Mouse (Mus musculus): ENCODE data around the gene Nelfb. TPM values are rescaled to one million over a fixed set of nuclear protein-coding genes. Genes with fewer than 3 reads are reported as not detected.
A peak's percentile ranks its signal among the peaks of the same experiment; 100 is the strongest.

The Nelfb gene
- polyA plus RNA-seq, 1 experiment: 91.3 TPM

DNA sequence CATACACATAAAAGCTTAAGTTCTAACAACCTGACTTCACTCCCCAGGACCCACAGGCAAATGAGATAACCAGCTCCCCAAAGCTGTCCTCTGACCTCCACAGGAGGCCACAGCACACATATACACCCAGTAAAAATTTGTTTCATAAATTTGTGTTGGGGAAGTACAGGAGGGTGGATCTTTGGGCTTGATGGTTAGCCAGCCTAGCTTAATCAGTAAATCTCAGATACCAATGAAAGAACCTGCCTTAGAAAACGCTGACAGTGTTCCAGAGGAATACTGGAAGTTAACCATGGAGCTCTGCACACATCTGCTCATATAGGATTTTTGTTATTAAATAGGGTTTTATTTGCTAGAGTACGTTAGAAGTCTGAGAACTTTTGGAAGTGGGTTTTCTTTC, 6.4 kb upstream of the Nelfb start:
- TF ChIP-seq CTCF (IDR thresholded peaks at IDR 0.05; ENCODE audit: borderline replicate concordance, extremely low read depth, insufficient read depth, insufficient read length): no peak
- no peak for TF ChIP-seq POLR2A (IDR thresholded peaks at IDR 0.05; ENCODE audit: borderline replicate concordance, extremely low read depth, insufficient read depth, insufficient read length, poor library complexity, severe bottlenecking)
- DNase-seq (ENCODE audit: low read depth): no peak

DNA sequence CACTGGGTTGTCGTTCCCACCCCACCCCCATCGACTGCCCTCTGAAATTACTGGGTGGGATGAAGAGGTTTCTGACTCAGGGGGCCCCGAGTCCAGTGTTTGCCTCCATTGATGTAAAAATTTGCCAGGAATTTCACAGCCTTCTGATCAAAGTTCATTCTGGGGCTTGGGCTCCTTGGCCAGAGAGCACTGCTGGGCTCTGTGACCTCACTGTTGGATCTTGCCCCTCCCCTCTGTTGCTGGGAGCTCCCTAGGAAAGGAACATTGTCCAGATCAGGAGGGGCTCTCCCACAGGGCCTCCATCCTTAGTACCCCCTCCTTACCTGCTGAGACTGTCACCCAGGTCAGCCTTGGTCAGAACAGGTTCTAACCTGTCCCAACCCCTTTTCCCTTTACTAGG, 3.2 kb upstream of the Nelfb start, which contains the start of gene Stpg3:
Gene Stpg3, minus strand, starts transcription at position 194 of the 400 bp plus-strand sequence.
- DNase-seq (ENCODE audit: low read depth): no peak
- TF ChIP-seq POLR2A (IDR thresholded peaks at IDR 0.05; ENCODE audit: borderline replicate concordance, extremely low read depth, insufficient read depth, insufficient read length, poor library complexity, severe bottlenecking) (no peak), CTCF (IDR thresholded peaks at IDR 0.05; ENCODE audit: borderline replicate concordance, extremely low read depth, insufficient read depth, insufficient read length) (no peak)

DNA sequence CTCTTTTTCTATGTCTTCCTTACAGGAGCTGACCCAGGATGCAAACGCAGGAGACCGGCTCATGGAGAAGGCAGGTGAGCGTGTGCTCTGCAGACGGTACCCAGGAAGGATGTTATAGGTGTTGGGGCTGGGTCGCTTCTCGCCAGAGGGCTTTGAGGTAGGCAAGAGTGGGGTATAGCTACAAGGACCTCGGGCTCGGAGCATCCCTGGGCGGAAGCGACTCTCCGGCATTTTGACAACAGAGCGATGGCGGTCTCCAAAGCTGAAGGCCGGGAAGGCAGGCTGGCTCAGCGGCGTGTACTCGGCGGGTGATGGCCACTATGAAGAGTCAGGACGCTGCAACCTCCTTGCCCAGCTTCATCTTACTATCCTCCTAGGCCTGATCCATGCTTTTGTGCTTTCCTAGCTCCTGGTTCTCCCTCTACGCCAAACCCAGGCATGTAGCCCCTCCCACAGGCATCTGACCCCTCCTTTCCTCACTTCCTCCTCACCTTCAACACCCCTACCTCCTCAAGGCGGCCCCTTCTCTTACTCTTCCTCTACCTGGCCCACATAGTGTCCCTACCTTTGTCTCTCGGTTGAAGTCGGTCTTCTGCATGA, 2.1 kb upstream of the Nelfb start:
- DNase-seq (ENCODE audit: low read depth): no peak
- no peak for TF ChIP-seq CTCF (IDR thresholded peaks at IDR 0.05; ENCODE audit: borderline replicate concordance, extremely low read depth, insufficient read depth, insufficient read length)

DNA sequence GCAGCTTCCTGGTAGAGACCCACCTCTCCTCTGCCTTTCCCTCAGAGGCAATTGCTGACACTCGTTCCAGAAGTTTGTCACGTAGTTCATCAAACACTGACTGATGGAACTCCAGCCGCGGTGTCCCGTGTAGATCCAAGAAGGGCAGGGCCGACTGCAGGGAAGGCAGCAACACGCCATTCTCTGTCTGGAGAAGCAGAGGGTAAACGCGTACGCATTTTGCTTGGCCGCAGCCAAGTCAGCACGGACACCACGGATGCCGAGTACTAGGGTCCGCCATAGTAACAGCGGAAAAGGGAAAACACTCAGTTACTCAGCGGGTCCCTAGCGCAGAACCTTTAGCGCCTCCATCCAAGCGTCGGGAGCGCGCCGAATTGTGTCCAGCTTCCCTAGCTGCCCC, 603 bp downstream of the Nelfb start:
- no peak for DNase-seq (ENCODE audit: low read depth)
- TF ChIP-seq CTCF (IDR thresholded peaks at IDR 0.05; ENCODE audit: borderline replicate concordance, extremely low read depth, insufficient read depth, insufficient read length) (no peak), POLR2A (IDR thresholded peaks at IDR 0.05; ENCODE audit: borderline replicate concordance, extremely low read depth, insufficient read depth, insufficient read length, poor library complexity, severe bottlenecking) (no peak)

DNA sequence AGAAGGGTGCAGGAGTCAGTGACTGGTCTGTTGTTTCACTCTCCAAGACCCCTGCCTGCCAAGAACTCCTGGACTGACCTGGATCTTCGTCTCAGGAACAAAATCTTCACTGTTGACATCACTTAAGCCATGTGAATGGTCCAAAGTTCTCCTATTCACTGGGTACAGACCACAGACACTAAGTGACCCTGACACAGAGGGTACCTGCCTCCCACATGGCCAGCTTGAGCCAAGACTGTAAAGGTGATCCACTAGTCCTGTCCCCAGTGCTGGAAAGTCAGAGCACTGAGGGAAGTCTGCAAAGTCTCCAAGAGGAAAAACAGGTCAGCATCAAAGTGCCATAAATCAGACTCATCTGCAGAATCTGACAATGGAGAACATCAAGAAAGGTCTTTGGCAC, 3.7 kb downstream of the Nelfb start:
- DNase-seq (ENCODE audit: low read depth): no peak
- no peak for TF ChIP-seq POLR2A (IDR thresholded peaks at IDR 0.05; ENCODE audit: borderline replicate concordance, extremely low read depth, insufficient read depth, insufficient read length, poor library complexity, severe bottlenecking)
- TF ChIP-seq CTCF (IDR thresholded peaks at IDR 0.05; ENCODE audit: borderline replicate concordance, extremely low read depth, insufficient read depth, insufficient read length): no peak

DNA sequence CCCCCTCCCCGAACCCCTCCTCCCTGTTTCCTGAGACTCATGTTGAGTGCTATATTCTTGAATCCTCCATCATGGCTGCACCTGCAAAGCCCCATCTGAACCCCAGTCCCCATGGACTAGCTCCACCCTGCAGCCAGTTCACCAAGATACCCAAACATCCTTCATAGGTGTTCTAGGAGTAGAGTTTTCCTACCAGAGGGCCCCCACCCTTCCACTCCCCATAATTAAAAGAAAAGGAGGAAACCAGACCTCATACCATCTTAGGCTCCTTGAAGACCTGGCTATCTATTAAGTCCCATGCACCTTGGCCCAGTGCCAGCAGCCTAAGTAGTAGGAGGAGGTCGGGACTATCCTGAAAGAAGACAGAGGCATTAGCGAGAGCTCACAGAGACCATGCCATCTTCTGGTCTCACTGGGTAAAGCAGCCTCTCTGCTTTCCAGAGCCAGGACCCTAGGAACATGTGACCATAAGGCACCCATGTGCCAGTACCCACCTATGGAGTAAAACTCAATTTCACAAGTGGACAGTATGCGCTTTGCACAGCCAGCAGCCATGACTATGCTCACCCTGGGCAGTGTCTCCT, 7.6 kb downstream of the Nelfb start:
- TF ChIP-seq CTCF (IDR thresholded peaks at IDR 0.05; ENCODE audit: borderline replicate concordance, extremely low read depth, insufficient read depth, insufficient read length) (peak; percentile 38; the same call in 1 of the 2 replicates), POLR2A (IDR thresholded peaks at IDR 0.05; ENCODE audit: borderline replicate concordance, extremely low read depth, insufficient read depth, insufficient read length, poor library complexity, severe bottlenecking) (no peak)
- no peak for DNase-seq (ENCODE audit: low read depth)

DNA sequence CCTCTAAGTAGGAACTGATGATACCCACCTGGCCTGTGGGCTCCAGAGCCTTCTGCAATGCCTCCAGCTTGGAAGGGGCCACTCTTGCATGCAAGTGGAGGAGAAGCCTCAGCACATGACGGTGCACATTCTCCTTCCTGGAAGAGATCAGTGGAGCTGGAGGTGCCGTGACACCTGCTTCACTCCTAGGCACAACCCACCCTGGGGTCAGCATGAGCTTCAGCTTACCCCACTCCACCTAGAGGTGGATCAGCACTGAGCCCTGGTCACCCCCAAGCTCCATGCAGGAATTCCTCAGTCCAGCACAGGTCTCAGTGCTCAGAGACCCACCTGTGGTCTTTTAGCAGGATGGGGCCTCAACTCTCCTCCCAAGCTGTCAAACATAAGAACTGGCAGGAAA, 10.7 kb downstream of the Nelfb start:
- DNase-seq (ENCODE audit: low read depth): no peak
- no peak for TF ChIP-seq CTCF (IDR thresholded peaks at IDR 0.05; ENCODE audit: borderline replicate concordance, extremely low read depth, insufficient read depth, insufficient read length)
- no peak for TF ChIP-seq POLR2A (IDR thresholded peaks at IDR 0.05; ENCODE audit: borderline replicate concordance, extremely low read depth, insufficient read depth, insufficient read length, poor library complexity, severe bottlenecking)

DNA sequence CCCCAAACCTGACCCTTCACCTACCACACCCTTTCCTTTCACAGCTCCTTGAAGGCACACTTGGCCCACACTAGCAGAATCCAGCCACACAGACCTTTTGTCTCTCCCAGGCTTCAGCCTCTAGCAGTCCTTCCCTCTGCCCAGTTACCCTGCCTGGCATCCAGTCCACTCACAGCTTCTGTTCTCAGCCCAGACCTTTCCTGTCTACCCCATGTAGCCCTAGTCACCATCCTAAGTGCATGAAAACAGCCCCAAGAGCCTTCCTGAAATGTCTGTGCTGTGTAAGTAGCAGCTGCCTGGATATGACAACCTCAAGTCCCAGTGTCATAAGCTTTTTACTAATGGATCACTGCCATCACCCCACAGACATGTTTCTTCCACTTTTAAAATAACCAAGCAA, 13.3 kb downstream of the Nelfb start:
- TF ChIP-seq POLR2A (IDR thresholded peaks at IDR 0.05; ENCODE audit: borderline replicate concordance, extremely low read depth, insufficient read depth, insufficient read length, poor library complexity, severe bottlenecking) (no peak), CTCF (IDR thresholded peaks at IDR 0.05; ENCODE audit: borderline replicate concordance, extremely low read depth, insufficient read depth, insufficient read length) (no peak)
- no peak for DNase-seq (ENCODE audit: low read depth)

DNA sequence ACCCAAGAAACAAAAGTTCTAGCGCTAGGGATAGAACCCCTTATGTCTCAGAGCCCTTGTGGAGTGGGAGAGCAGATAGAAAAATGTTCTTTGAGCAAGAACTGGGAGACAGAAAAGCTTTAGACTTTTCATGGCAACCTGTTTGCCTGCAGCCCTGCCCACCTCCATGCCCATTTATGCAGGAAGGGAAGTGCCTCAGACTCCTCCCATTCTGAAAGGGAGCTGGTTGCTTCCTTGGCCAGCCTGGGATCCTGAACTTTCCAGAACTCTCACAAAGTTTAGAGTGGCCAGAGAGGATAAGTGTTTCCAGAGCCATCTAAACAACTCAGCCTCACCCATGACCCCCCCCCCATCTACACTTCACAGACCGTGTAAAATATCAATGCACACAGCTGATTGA, 14.1 kb downstream of the Nelfb start:
- no peak for DNase-seq (ENCODE audit: low read depth)
- TF ChIP-seq CTCF (IDR thresholded peaks at IDR 0.05; ENCODE audit: borderline replicate concordance, extremely low read depth, insufficient read depth, insufficient read length): no peak

DNA sequence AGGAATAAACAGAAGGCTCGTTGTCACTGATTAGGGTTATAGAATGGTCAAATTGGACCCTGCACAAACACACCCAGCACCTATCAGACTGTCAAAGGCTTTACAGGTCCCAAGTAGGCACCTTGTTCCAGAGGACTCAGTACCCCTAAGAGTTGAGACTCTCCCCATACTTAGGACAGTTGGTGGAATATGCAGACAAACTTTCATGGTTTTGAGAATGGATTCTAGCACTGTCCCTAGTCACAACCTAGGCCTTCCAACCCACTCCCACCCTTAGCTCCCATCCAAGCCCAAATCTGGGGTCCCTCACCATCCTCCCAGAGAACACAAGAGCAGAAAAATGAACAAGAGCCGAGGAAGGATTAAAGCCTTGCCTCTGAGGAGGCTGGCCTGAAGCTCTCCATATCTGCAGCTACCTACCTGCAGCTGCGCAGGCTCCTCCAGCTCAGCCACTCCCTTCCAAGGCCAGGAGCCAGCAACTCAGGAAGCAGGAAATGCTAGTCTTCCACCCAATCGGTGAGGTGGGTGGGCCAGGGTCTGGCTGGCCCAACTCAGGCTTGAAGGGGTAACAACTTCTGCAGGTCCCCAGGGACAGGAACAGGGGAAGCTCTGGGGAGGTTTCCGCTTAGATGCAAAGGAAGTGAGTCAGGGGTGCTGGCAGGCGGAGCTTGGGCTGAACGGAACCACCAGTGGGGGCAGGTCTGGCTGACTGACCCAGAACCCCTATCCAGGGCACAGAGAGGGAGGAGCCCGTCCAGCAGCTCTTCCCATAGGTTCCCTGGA, 14.9 kb downstream of the Nelfb start, which contains the start of gene Tor4a:
Gene Tor4a, minus strand, starts transcription at position 715 of the 783 bp plus-strand sequence.
- peak; percentile 13 for DNase-seq (ENCODE audit: low read depth)

DNA sequence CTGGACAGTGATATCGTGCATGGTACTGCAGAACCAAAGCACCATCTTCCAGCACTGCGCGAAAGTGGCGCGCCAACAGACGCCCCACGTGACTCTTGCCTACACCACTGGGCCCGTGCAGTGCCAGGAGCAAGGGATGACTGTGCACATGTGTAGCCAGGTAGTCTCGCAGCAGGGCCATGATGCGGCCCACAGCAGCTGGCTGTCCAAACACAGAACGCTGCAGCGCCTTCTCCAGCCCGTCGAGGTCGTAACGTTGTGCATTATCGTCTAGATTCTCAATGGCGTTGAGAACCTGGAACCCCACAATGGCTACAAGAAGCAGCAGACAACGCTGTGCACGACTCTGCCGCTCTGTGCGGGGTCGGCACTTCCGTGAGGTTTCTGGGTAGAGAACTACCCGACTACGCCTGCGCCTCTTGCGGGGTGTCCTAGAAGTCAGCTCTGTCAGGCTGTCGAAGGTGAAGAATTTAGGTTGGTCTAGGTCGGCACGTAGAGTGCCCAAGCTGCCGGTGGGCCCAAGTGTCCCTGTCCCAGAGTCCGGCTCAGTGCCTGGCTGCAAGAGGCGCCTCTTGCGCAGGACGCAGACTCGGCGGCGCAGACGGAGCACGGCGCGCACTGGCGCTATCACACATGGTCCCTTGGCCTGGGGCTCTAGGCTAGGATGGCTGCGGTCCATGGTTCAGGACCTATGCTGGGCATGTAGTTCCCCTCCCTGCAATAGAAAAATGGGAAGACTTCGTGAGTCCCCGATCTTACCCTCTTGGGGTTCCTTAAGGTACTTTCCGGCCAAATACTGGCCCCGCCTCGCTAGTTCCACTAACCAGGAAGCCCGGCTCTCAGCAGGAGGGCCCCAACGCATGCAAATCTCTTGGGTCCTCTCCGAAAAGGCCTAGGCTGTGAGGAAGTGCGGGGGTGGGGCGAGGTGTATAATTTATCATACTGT, 15.8 kb downstream of the Nelfb start:
- no peak for DNase-seq (ENCODE audit: low read depth)
- TF ChIP-seq CTCF (IDR thresholded peaks at IDR 0.05; ENCODE audit: borderline replicate concordance, extremely low read depth, insufficient read depth, insufficient read length) (no peak), POLR2A (IDR thresholded peaks at IDR 0.05; ENCODE audit: borderline replicate concordance, extremely low read depth, insufficient read depth, insufficient read length, poor library complexity, severe bottlenecking) (no peak)

More for the DNA sequence above, 14.9 kb downstream of the Nelfb start, which contains the start of gene Tor4a:
- no peak for TF ChIP-seq CTCF (IDR thresholded peaks at IDR 0.05; ENCODE audit: borderline replicate concordance, extremely low read depth, insufficient read depth, insufficient read length)
